In genomic region chr3:82875671-82876371, GRCm38 (mm10) we compare ENCODE assay signal across 9 mouse cellular contexts. TPM values are rescaled to one million over a fixed set of nuclear protein-coding genes. Genes with fewer than 3 reads are reported as not detected.
A peak's percentile ranks its signal among the peaks of the same experiment; 100 is the strongest.
DNase-seq lines count a peak whose midpoint lies in the region; ATAC-seq lines count a peak whose summit lies in the region.
"Had no signal": no experiment of that assay in that cellular context is flagged by ENCODE, and none has a peak within 500 bp of the region (broad histone marks: within the 10 kb centered on the region; RNA-seq: fewer than 3 reads in every experiment).

No protein-coding gene starts in this region.

- H3K36me3 ChIP-seq in erythroblast, embryonic 14.5 days (ENCODE audit: control insufficient read depth) = no peaks in the 10 kb centered on the region
- no peaks in the 10 kb centered on the region for H3K36me3 ChIP-seq in limb, embryonic 15.5 days
- H3K36me3 ChIP-seq in stomach, embryonic 15.5 days = no peaks in the 10 kb centered on the region

- peak overlapping the region; percentile 80 for H3K4me2 ChIP-seq in limb, embryonic 15.5 days
- peak overlapping the region; percentile 72 for H3K4me2 ChIP-seq in stomach, embryonic 15.5 days

- no peak overlapping the region; the same call in 1 of the 2 replicates for H3K9ac ChIP-seq in limb, embryonic 15.5 days
- no peak overlapping the region for H3K9ac ChIP-seq in stomach, embryonic 15.5 days

- H3K4me3 ChIP-seq in erythroblast, embryonic 14.5 days (replicated peaks) = peak overlapping the region; percentile 18
- peak overlapping the region; percentile 44 for H3K4me3 ChIP-seq in limb, embryonic 15.5 days
- peak overlapping the region; percentile 48 for H3K4me3 ChIP-seq in stomach, embryonic 15.5 days (replicated peaks)

- peak; percentile 9 for DNase-seq in thymus, postnatal 4 days
- DNase-seq in thymus, postnatal 14 days = no peak

- no peak overlapping the region for H3K27ac ChIP-seq in limb, embryonic 15.5 days
- no peak overlapping the region for H3K27ac ChIP-seq in stomach, embryonic 15.5 days

- no peak for ATAC-seq in erythroblast, adult 5-6 weeks (replicated peaks; ENCODE audit: low FRiP score, poor library complexity, severe bottlenecking)
- no peak for ATAC-seq in limb, embryonic 15.5 days (ENCODE audit: insufficient number of reproducible peaks, low FRiP score, low TSS enrichment, low read depth)
- no peak; the same call in 1 of the 2 replicates for ATAC-seq in stomach, embryonic 15.5 days (ENCODE audit: insufficient read depth, low FRiP score, low read depth)
- ATAC-seq in activated CD4-positive, CD25-positive, alpha-beta regulatory T cell, adult 4 months = no peak
- no peak for ATAC-seq in megakaryocyte progenitor cell, adult 5-6 weeks (replicated peaks; ENCODE audit: poor library complexity)

- H3K4me1 ChIP-seq in erythroblast, embryonic 14.5 days (ENCODE audit: control insufficient read depth) = no peaks in the 10 kb centered on the region; the same call in 1 of the 2 replicates
- peaks cover 12% of the 10 kb centered on the region for H3K4me1 ChIP-seq in limb, embryonic 15.5 days
- H3K4me1 ChIP-seq in stomach, embryonic 15.5 days = peaks cover 10% of the 10 kb centered on the region; the same call in 1 of the 2 replicates

- H3K9me3 ChIP-seq in erythroblast, embryonic 14.5 days (ENCODE audit: control insufficient read depth, low read length) = peaks cover 11% of the 10 kb centered on the region
- no peaks in the 10 kb centered on the region for H3K9me3 ChIP-seq in limb, embryonic 15.5 days
- no peaks in the 10 kb centered on the region for H3K9me3 ChIP-seq in stomach, embryonic 15.5 days

- WGBS in limb, embryonic 15.5 days = 21% methylated on average over 66 of the region's 69 CpGs
- 23% methylated on average over 56 of the region's 69 CpGs for WGBS in stomach, embryonic 15.5 days

- H3K27me3 ChIP-seq in erythroblast, embryonic 14.5 days (ENCODE audit: control insufficient read depth) = peaks cover 32% of the 10 kb centered on the region
- peaks cover 18% of the 10 kb centered on the region for H3K27me3 ChIP-seq in limb, embryonic 15.5 days
- peaks cover 11% of the 10 kb centered on the region for H3K27me3 ChIP-seq in stomach, embryonic 15.5 days (replicated peaks)
- H3K27me3 ChIP-seq: CH12.LX had no signal

RNA-seq across cellular contexts. Expression of gene Rbm46, which starts 0.5 kb away (rescaled TPM):
- not detected in 2 replicates for polyA plus RNA-seq in erythroblast, embryonic 14.5 days (2012)
- not detected in 2 replicates for total RNA-seq in erythroblast, adult 5-6 weeks (2015; ENCODE audit: low replicate concordance)
- not detected in 2 replicates for total RNA-seq in erythroblast, adult 5-6 weeks (2017; ENCODE audit: low replicate concordance)
- polyA plus RNA-seq in limb, embryonic 15.5 days (2015; fragmentation: Nextera tagmentation; extraction: Ambion mirVana) = 3.3 and 4.6 TPM in 2 replicates
- 5.6 and 6.2 TPM in 2 replicates for polyA plus RNA-seq in stomach, embryonic 15.5 days (2015; fragmentation: Nextera tagmentation; extraction: Ambion mirVana)
- polyA plus RNA-seq in activated CD4-positive, CD25-positive, alpha-beta regulatory T cell, adult 4 months (2017; shearing (Covaris generic)) = not detected
- total RNA-seq in megakaryocyte progenitor cell, adult 5-6 weeks (2015) = not detected in 2 replicates
- total RNA-seq in megakaryocyte progenitor cell, adult 5-6 weeks (2017) = not detected in 2 replicates
- total RNA-seq: CH12.LX had no signal

RNA-seq across cellular contexts. Expression of gene Lrat, which starts 28.0 kb away (rescaled TPM):
- not detected in 2 replicates for polyA plus RNA-seq in erythroblast, embryonic 14.5 days (2012)
- total RNA-seq in erythroblast, adult 5-6 weeks (2015; ENCODE audit: low replicate concordance) = not detected in 2 replicates
- not detected in 2 replicates for total RNA-seq in erythroblast, adult 5-6 weeks (2017; ENCODE audit: low replicate concordance)
- 0.35 and 0.48 TPM in 2 replicates for polyA plus RNA-seq in limb, embryonic 15.5 days (2015; fragmentation: Nextera tagmentation; extraction: Ambion mirVana)
- 2.8 and 2.9 TPM in 2 replicates for polyA plus RNA-seq in stomach, embryonic 15.5 days (2015; fragmentation: Nextera tagmentation; extraction: Ambion mirVana)
- polyA plus RNA-seq in activated CD4-positive, CD25-positive, alpha-beta regulatory T cell, adult 4 months (2017; shearing (Covaris generic)) = under 1 TPM in 1 of 2 experiments, not detected in 1; 0.07 TPM
- not detected in 2 replicates for total RNA-seq in megakaryocyte progenitor cell, adult 5-6 weeks (2015)
- total RNA-seq in megakaryocyte progenitor cell, adult 5-6 weeks (2017) = not detected in 2 replicates
- total RNA-seq: CH12.LX had no signal
